Mouse (Mus musculus): ENCODE measurements around the gene Rarb.

DNA sequence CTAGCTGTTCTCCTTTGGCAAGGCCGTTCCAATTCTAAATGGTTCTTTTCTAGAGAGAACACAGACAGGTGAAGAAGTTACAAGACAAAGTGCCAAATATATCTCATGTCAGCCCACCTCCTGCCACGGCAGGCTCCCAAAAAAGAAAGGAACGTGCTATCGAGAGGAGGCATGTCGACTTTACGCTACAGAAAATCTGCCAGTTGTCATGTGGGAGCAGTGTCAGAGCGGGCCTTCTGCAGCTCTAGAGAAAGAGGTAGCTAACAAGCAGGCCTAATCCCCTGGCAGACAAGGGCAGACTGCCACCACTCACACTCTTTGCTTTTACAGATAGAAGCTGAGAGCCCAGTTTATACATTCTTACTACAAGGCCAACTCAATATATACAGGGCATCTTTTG, 219.7 kb downstream of the Rarb start:
- no peak for TF ChIP-seq POLR2A (IDR thresholded peaks at IDR 0.05; ENCODE audit: insufficient read depth, low read depth, low read length)
- TF ChIP-seq CTCF (IDR thresholded peaks at IDR 0.05; ENCODE audit: insufficient read depth, low read depth, low read length), result no peak
